Mouse (Mus musculus) MEL (cell line): ENCODE data around the gene Hoxb8. TPM values are rescaled to one million over a fixed set of nuclear protein-coding genes. Genes with fewer than 3 reads are reported as not detected.

Experiments used
- DNase-seq: peaks from one replicate; pipeline ENCODE4 v3.0.0; 2011; ENCODE audit warnings: low read depth, low spot score
- H3K27ac ChIP-seq: 2 replicates; pipeline ENCODE4 v1.5.1; 2012; ENCODE audit warnings: low read depth, mild to moderate bottlenecking, control low read depth, low read length, moderate library complexity; ENCODE audit not compliant: control insufficient read depth
- H3K27me3 ChIP-seq, 2 experiments: fragments of 150-350 bp in 1 of 2; sonication (generic) in 1 of 2; 2 replicates each; pipeline ENCODE4 v1.6.1; 2012; ENCODE audit warnings: low read length in 2 of 2, mild to moderate bottlenecking in 2 of 2, improper control_type of control experiment in 1 of 2, moderate library complexity in 1 of 2; ENCODE audit not compliant: insufficient read depth in 2 of 2, control insufficient read depth in 1 of 2
- H3K36me3 ChIP-seq, 2 experiments: 2 replicates each; pipeline ENCODE4 v1.6.1; 2012 to 2014; ENCODE audit warnings: low read length in 2 of 2, improper control_type of control experiment in 1 of 2, inconsistent platforms in 1 of 2, mild to moderate bottlenecking in 1 of 2; ENCODE audit not compliant: insufficient read depth in 2 of 2, control insufficient read depth in 1 of 2
- H3K4me1 ChIP-seq, 2 experiments: fragments of 150-350 bp in 1 of 2; sonication (generic) in 1 of 2; 2 replicates each; pipeline ENCODE4 v1.6.1; 2012; ENCODE audit warnings: low read length in 2 of 2, improper control_type of control experiment in 1 of 2, mild to moderate bottlenecking in 1 of 2; ENCODE audit not compliant: insufficient read depth in 2 of 2, control insufficient read depth in 1 of 2
- H3K4me3 ChIP-seq, 2 experiments: fragments of 150-350 bp in 1 of 2; sonication (generic) in 1 of 2; 2 replicates each; pipeline ENCODE4 v1.5.1; 2012; ENCODE audit warnings: low read depth in 2 of 2, low read length in 2 of 2, mild to moderate bottlenecking in 2 of 2, moderate library complexity in 2 of 2, control low read depth in 1 of 2, improper control_type of control experiment in 1 of 2; ENCODE audit not compliant: control insufficient read depth in 1 of 2, insufficient read depth in 1 of 2
- H3K79me2 ChIP-seq: 2 replicates; pipeline ENCODE4 v1.6.1; 2012; ENCODE audit warnings: mild to moderate bottlenecking, low read length, moderate library complexity; ENCODE audit not compliant: control insufficient read depth, poor library complexity, insufficient read depth
- H3K9ac ChIP-seq: 2 replicates; pipeline ENCODE4 v1.6.1; 2012; ENCODE audit warnings: low read depth, mild to moderate bottlenecking, control low read depth, low read length, moderate library complexity; ENCODE audit not compliant: control insufficient read depth, poor library complexity, severe bottlenecking
- H3K9me3 ChIP-seq: fragments of 150-350 bp; sonication (generic); replicated peaks from 2 replicates; pipeline ENCODE4 v1.6.1; 2012; ENCODE audit warnings: mild to moderate bottlenecking, low read length, improper control_type of control experiment, moderate library complexity; ENCODE audit not compliant: insufficient read depth
- BHLHE40 ChIP-seq: IDR thresholded peaks from 2 replicates; pipeline ENCODE4 v1.6.1; 2012; ENCODE audit warnings: low read depth, mild to moderate bottlenecking, inconsistent platforms, low read length, improper control_type of control experiment, borderline replicate concordance
- CHD1 ChIP-seq: IDR thresholded peaks from 2 replicates; pipeline ENCODE4 v1.6.1; 2012; ENCODE audit warnings: low read depth, mild to moderate bottlenecking, inconsistent platforms, low read length, improper control_type of control experiment
- CHD2 ChIP-seq: IDR thresholded peaks from 2 replicates; pipeline ENCODE4 v1.6.1; 2011; ENCODE audit warnings: low read length, improper control_type of control experiment
- CTCF ChIP-seq, 3 experiments: IDR thresholded peaks in 2 of 3; conservative IDR thresholded peaks in 1 of 3; 2 replicates each; pipeline ENCODE4 v1.5.1; 2011 to 2012; ENCODE audit warnings: low read length in 3 of 3, low read depth in 2 of 3, mild to moderate bottlenecking in 2 of 3, improper control_type of control experiment in 1 of 3, inconsistent platforms in 1 of 3, mixed read lengths in 1 of 3, moderate library complexity in 1 of 3; ENCODE audit not compliant: control insufficient read depth in 1 of 3, insufficient read depth in 1 of 3, poor library complexity in 1 of 3, severe bottlenecking in 1 of 3
- E2F4 ChIP-seq: IDR thresholded peaks from 2 replicates; pipeline ENCODE4 v1.6.1; 2011; ENCODE audit warnings: low read depth, low read length, improper control_type of control experiment, borderline replicate concordance
- GABPA ChIP-seq: IDR thresholded peaks from 2 replicates; pipeline ENCODE4 v1.6.1; 2012; ENCODE audit warnings: low read depth, mild to moderate bottlenecking, inconsistent platforms, low read length, improper control_type of control experiment, moderate library complexity
- GATA1 ChIP-seq: IDR thresholded peaks from 2 replicates; pipeline ENCODE4 v1.6.1; 2011; ENCODE audit warnings: low read depth, low read length, improper control_type of control experiment
- HCFC1 ChIP-seq: IDR thresholded peaks from 2 replicates; pipeline ENCODE4 v1.6.1; 2012; ENCODE audit warnings: low read depth, mild to moderate bottlenecking, inconsistent platforms, low read length, improper control_type of control experiment, moderate library complexity
- JUND ChIP-seq: IDR thresholded peaks from 2 replicates; pipeline ENCODE4 v1.6.1; 2011; ENCODE audit warnings: low read depth, mild to moderate bottlenecking, improper control_type of control experiment, low read length
- KAT2A ChIP-seq: conservative IDR thresholded peaks from 2 replicates; pipeline ENCODE4 v1.6.1; 2012; ENCODE audit warnings: low read depth, low read length, improper control_type of control experiment, inconsistent platforms
- MAX ChIP-seq: IDR thresholded peaks from 2 replicates; pipeline ENCODE4 v1.6.1; 2011; ENCODE audit warnings: low read length, improper control_type of control experiment
- MXI1 ChIP-seq: IDR thresholded peaks from 2 replicates; pipeline ENCODE4 v1.6.1; 2011; ENCODE audit warnings: mild to moderate bottlenecking, low read depth, low read length, improper control_type of control experiment
- MYB ChIP-seq: IDR thresholded peaks from 2 replicates; pipeline ENCODE4 v1.6.1; 2011; ENCODE audit warnings: mild to moderate bottlenecking, low read depth, low read length, improper control_type of control experiment
- MYC ChIP-seq: IDR thresholded peaks from 2 replicates; pipeline ENCODE4 v1.6.1; 2011; ENCODE audit warnings: low read depth, mild to moderate bottlenecking, low read length, improper control_type of control experiment, moderate library complexity
- NRF1 ChIP-seq: IDR thresholded peaks from 2 replicates; pipeline ENCODE4 v1.6.1; 2014; ENCODE audit warnings: low read depth, mild to moderate bottlenecking, inconsistent platforms, low read length, improper control_type of control experiment, moderate library complexity; ENCODE audit not compliant: poor library complexity, insufficient read depth, severe bottlenecking
- POLR2AphosphoS2 ChIP-seq: IDR thresholded peaks from 2 replicates; pipeline ENCODE4 v1.6.1; 2011; ENCODE audit warnings: low read length, improper control_type of control experiment
- POLR2AphosphoS5 ChIP-seq: IDR thresholded peaks from 2 replicates; pipeline ENCODE4 v1.6.1; 2012; ENCODE audit warnings: low read depth, borderline replicate concordance, mild to moderate bottlenecking, inconsistent platforms, low read length, moderate library complexity, mixed read lengths
- RCOR1 ChIP-seq: IDR thresholded peaks from 2 replicates; pipeline ENCODE4 v1.6.1; 2012; ENCODE audit warnings: low read depth, mild to moderate bottlenecking, inconsistent platforms, low read length, improper control_type of control experiment
- SIN3A ChIP-seq: IDR thresholded peaks from 2 replicates; pipeline ENCODE4 v1.6.1; 2012; ENCODE audit warnings: low read length, improper control_type of control experiment, inconsistent platforms
- SMC3 ChIP-seq: IDR thresholded peaks from 2 replicates; pipeline ENCODE4 v1.6.1; 2011; ENCODE audit warnings: low read depth, low read length, improper control_type of control experiment
- TAL1 ChIP-seq: IDR thresholded peaks from 2 replicates; pipeline ENCODE4 v1.6.1; 2012; ENCODE audit warnings: mild to moderate bottlenecking, inconsistent platforms, low read length, moderate library complexity, mixed read lengths
- TBP ChIP-seq: IDR thresholded peaks from 2 replicates; pipeline ENCODE4 v1.8.0; 2011; ENCODE audit warnings: low read depth, low read length, improper control_type of control experiment
- UBTF ChIP-seq: IDR thresholded peaks from 2 replicates; pipeline ENCODE4 v1.6.1; 2012; ENCODE audit warnings: low read depth, mild to moderate bottlenecking, inconsistent platforms, low read length, improper control_type of control experiment, moderate library complexity, borderline replicate concordance; ENCODE audit not compliant: insufficient read depth
- ZC3H11A ChIP-seq: IDR thresholded peaks from 2 replicates; pipeline ENCODE4 v1.6.1; 2012; ENCODE audit warnings: low read depth, mild to moderate bottlenecking, inconsistent platforms, low read length, improper control_type of control experiment
- ZKSCAN1 ChIP-seq: IDR thresholded peaks from 2 replicates; pipeline ENCODE4 v1.6.1; 2012; ENCODE audit warnings: low read depth, mild to moderate bottlenecking, inconsistent platforms, low read length, improper control_type of control experiment, moderate library complexity
- polyA plus RNA-seq, 2 experiments: library from polyadenylated mRNA; stranded (reverse) in 1 of 2; unstranded in 1 of 2; fragments of >175 nt in 1 of 2; fragments of >200 nt in 1 of 2; gene quantifications; 2 replicates each; pipeline versions ENCODE4 v1.2.1 to v1.2.4; 2012; ENCODE audit warnings: low replicate concordance in 2 of 2, low read depth in 1 of 2; ENCODE audit not compliant: insufficient read length in 2 of 2, insufficient read depth in 1 of 2, missing spikeins in 1 of 2
- total RNA-seq: library from RNA; depleted of rRNA; stranded (reverse); fragments of 300-350 nt; gene quantifications from 2 replicates; pipeline ENCODE4 v1.2.3, GENCODE M21; 2012

Gene Hoxb8
- total and polyA plus RNA-seq, 3 experiments, result not detected

DNA sequence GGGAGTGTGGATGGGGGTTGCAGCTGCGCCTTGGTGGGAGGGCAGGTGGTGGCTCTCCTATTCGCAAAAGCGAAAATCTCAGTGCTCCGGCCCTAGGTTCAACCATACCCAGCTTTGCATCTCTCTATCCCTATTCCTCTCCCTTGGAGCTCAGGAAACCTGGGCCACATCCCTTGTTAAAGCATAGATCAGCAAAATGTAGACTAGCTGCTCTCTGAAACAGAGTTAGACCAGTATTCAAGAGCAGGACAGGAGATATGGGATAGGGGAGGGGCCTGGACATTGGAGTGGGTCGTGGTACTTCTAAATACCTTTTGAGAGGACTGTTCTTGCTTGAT is 33.6 kb downstream of the Hoxb8 start:
- Histone ChIP-seq H3K36me3 (no peaks in the 10 kb centered on the region), H3K4me1 (no peaks in the 10 kb centered on the region), H3K27ac (no peak overlapping the region), H3K27me3 (no peaks in the 10 kb centered on the region; a peak in 3 of 4 replicates), H3K79me2 (no peaks in the 10 kb centered on the region), H3K9ac (no peak overlapping the region), H3K4me3 (no peak overlapping the region), H3K9me3 (no peaks in the 10 kb centered on the region)
- TF ChIP-seq MXI1 (no peak), GATA1 (no peak), SMC3 (no peak), RCOR1 (no peak), ZC3H11A (no peak), MYC (no peak), TAL1 (no peak), CTCF (IDR thresholded peaks at IDR 0.05 in 2 of 3, conservative IDR thresholded peaks at IDR 0.05 in 1 of 3; ENCODE audit: control insufficient read depth in 1 of 3, insufficient read depth in 1 of 3, low read depth in 2 of 3, low read length in 3 of 3, poor library complexity in 1 of 3, severe bottlenecking in 1 of 3) (no peak), KAT2A (no peak), JUND (no peak), TBP (no peak), CHD1 (no peak), E2F4 (no peak), NRF1 (no peak), CHD2 (no peak), HCFC1 (no peak), GABPA (no peak), SIN3A (no peak)
- DNase-seq, result no peak

DNA sequence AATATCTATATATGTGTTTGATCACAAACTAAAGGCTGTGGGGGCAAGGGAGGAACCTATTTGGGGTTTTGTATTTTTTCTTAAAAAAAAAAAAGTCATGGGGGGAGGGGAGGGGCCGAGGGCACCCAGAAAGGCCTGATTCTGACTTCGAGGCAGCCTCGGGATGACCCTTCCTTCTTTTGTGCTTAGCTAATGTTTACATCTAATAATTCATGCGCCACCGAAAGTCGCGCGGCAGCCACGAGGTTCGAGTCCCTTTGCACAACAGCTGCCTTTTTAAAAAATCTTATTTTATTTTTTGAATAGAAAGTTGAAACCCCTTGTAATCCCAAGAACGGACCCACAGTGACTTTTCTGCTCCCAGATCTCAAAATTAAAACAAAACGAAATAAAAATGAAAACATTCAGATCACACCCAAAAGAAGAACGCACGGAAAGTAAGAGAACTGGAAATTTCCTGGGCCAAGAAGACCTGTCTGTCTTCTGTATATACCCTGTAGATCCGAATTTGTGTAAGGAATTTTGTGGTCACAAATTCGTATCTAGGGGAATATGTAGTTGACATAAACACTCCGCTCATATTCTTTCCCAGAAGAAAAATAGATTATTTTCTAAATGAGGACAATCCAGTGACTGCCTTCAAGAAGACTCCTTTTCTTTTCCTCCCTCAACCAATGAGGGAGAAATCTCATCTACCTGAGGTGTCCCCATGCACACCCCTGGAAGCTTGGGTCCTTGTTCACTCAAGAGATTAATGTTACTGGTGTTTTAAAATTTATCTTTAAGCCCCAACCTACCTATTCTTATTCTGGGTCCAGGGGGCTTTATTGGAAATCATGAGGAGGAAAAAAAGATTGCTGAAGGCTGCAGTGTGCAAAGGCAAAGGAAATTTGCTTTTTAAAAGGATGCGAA is 35.2 kb downstream of the Hoxb8 start:
- H3K9me3 ChIP-seq, result no peaks in the 10 kb centered on the region
- TF ChIP-seq TAL1 (no peak), KAT2A (no peak), TBP (no peak), UBTF (no peak), BHLHE40 (no peak), POLR2AphosphoS5 (no peak), CTCF (IDR thresholded peaks at IDR 0.05 in 2 of 3, conservative IDR thresholded peaks at IDR 0.05 in 1 of 3; ENCODE audit: control insufficient read depth in 1 of 3, insufficient read depth in 1 of 3, low read depth in 2 of 3, low read length in 3 of 3, poor library complexity in 1 of 3, severe bottlenecking in 1 of 3) (no peak), POLR2AphosphoS2 (no peak), MXI1 (no peak), ZKSCAN1 (no peak), MYB (no peak), CHD2 (no peak), MAX (no peak), SIN3A (no peak), ZC3H11A (no peak)
- H3K36me3 ChIP-seq, result no peaks in the 10 kb centered on the region
- no peak overlapping the region for H3K9ac ChIP-seq
- H3K27me3 ChIP-seq, result no peaks in the 10 kb centered on the region; a peak in 3 of 4 replicates
- no peak overlapping the region for H3K4me3 ChIP-seq
- no peaks in the 10 kb centered on the region for H3K4me1 ChIP-seq
- H3K79me2 ChIP-seq, result no peaks in the 10 kb centered on the region
- DNase-seq, result no peak
- H3K27ac ChIP-seq, result no peak overlapping the region
